Mouse (Mus musculus): ENCODE results near the gene Ptprq. TPM values are rescaled to one million over a fixed set of nuclear protein-coding genes. Genes with fewer than 3 reads are reported as not detected.

Gene Ptprq
- total RNA-seq (2015) (not detected in 2 replicates), total RNA-seq (2017) (not detected in 2 replicates)

DNA sequence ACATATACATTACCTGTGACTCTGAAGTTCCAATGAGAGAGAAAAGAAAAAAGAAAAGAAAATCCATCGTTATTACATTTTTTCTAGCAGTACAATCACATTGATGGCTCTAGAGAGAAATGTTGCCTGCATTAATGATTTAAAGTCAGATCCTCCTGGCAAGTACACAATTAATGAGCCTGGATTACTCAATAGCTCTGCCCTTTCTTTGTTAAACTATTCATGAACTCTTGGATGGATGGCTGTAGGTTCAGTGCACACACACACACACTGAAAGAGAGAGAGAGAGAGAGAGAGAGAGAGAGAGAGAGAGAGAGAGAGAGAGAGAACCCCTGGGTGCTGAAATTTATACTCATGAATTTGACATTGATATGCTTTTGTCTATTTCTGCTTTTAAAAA, at the start of gene Ptprq:
Gene Ptprq, minus strand, starts transcription at position 246 of the 400 bp plus-strand sequence.
- ATAC-seq (replicated peaks; ENCODE audit: poor library complexity): no peak

DNA sequence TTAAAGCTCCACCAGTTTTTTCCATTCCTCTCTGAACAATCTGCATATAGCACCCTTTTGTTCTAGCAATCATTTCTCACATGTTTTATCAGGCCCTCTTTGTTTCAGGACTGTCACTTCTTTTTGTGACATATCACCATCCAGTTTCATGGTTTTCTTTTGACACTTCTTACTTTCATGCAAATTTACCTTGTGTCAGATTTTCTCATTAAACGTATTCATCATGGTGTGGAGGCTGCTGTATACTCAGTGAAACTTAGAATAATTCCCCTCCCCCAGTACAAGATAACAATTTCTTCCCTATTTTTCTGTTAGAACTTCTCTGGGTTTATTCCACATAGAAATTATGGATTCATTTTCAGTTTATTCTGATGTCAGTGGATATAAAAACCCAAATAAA, 39.8 kb upstream of the Ptprq start:
- ATAC-seq (replicated peaks; ENCODE audit: poor library complexity): no peak

GRCm38 (mm10) chr10:107753471-107753870, 33.6 kb upstream of the Ptprq start:
- peak; percentile 37; the same call in 1 of the 2 replicates for ATAC-seq (replicated peaks; ENCODE audit: poor library complexity)

DNA sequence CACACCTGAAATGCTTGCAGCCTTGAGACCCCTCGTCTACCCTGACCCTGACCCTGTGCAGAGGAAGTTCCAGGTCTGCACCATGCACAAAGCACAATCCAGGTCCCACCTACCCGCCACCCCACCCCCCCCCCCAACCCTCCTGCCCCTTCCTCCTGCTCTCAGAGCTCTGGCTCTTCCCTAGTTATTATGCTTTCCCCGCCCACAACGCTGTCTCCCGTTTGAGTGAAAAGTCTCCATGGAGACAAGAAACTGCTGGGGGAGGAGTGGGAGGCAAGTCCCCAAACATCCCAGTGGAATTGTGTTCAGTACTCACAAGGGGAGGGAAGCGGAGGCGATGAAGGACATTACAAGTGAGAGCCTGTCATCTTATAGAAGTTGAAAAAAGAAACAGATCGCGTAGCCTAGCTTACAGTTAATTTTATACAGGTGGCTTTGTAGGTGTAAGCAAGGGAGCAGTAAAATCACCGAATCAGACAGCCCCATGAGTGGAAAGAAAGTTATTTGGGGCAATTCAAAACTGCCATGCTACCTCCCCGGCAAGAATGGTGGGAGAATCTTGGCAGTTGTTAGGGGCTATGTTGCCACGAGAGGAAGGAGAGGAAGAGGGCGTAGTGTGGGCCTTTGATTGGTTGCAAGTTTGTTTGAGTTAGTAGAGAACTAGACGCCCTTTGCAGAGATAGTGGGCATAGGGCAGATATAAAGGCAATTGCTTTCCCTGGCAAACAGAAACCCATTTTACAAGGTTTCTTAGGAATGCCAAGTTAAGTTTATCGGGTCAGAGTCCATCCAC, 32.7 kb upstream of the Ptprq start:
- no peak for ATAC-seq (replicated peaks; ENCODE audit: poor library complexity)

DNA sequence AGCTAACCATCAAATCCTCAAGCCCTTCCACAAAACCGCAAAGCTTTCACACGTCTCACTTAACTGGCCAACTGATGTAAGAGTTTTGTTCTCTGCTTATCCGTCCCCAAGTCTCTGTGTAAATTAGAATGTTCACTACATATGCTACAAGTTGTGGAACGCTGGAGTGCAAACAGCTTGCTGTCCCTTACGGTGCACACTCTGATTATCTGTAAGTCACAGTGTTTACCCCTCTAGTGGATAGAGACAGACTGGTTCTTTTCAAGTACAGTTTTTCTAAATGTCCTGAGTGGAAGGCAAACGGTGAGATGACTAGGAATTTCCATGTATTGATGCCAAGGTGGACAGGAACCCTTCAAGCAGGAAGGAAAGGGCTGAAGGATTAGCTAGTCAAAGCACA, 32.1 kb upstream of the Ptprq start:
- ATAC-seq (replicated peaks; ENCODE audit: poor library complexity): no peak

GRCm38 (mm10) chr10:107747566-107747965, 27.7 kb upstream of the Ptprq start:
- peak; percentile 76 for ATAC-seq (replicated peaks; ENCODE audit: poor library complexity)

DNA sequence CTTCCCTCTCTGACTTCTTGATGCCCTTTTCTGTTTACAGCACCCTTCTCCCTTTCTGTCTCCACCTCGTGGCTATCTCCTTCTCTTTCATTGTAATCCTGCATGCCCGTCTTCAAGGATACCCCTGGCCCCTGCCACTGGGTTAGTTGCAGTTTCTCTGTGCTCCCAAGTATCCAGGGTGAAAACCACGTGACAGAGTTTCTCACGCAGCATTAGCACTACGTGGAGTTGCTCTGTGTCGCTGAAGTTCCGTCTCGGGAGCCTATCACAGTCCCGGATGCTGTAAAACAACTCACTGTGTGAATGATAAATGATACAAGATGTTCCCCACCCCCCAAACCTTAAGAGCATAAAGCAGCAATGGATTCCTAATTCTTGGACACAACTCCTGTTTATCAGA, 26.9 kb upstream of the Ptprq start:
- ATAC-seq (replicated peaks; ENCODE audit: poor library complexity): no peak

DNA sequence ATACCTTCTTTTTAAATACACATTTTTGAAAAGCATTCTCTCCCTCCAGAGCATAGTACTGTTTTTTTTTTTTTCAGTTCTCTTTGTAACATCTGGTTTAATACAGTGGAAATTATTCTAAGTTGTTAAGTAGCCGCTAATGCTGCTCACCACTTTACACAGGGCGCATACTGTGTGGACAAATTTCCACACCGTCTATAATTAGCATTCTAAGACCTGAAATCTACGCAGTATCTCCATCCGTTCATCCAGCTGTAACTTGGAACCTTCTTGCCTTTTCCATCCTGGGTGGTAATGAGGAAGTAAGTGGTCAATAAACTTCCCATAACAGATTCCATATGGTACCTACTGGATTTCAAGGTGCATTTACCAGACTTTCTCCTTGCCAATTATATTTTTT, 20.0 kb upstream of the Ptprq start:
- no peak for ATAC-seq (replicated peaks; ENCODE audit: poor library complexity)

GRCm38 (mm10) chr10:107737743-107738142, 17.9 kb upstream of the Ptprq start:
- ATAC-seq (replicated peaks; ENCODE audit: poor library complexity): no peak

GRCm38 (mm10) chr10:107735448-107735847, 15.6 kb upstream of the Ptprq start:
- no peak for ATAC-seq (replicated peaks; ENCODE audit: poor library complexity)

- no peak for ATAC-seq (replicated peaks; ENCODE audit: poor library complexity)
Observed at GRCm38 (mm10) chr10:107734327-107734726, 14.5 kb upstream of the Ptprq start.

GRCm38 (mm10) chr10:107725631-107726030, 5.8 kb upstream of the Ptprq start:
- no peak for ATAC-seq (replicated peaks; ENCODE audit: poor library complexity)

DNA sequence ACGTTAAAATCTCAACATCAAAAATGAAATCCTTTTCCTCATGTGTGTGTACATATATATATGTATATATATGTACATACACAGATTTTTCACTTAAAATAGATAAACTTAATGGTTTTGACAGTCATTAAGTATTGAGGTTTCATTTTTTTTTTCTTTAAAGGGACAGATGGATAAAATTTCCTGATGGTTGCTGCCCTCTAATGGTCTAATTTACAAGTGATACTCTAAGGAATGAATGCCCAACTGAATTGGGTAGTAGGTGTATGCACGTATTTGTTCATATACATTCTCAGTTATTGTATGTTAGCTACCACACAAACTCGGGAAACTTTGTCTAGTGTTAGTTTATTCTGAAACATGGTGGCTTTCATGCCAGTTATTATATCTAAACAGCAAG, 15.4 kb downstream of the Ptprq start:
- peak; percentile 61 for ATAC-seq (replicated peaks; ENCODE audit: poor library complexity)

GRCm38 (mm10) chr10:107700944-107701343, 18.9 kb downstream of the Ptprq start:
- no peak for ATAC-seq (replicated peaks; ENCODE audit: poor library complexity)

DNA sequence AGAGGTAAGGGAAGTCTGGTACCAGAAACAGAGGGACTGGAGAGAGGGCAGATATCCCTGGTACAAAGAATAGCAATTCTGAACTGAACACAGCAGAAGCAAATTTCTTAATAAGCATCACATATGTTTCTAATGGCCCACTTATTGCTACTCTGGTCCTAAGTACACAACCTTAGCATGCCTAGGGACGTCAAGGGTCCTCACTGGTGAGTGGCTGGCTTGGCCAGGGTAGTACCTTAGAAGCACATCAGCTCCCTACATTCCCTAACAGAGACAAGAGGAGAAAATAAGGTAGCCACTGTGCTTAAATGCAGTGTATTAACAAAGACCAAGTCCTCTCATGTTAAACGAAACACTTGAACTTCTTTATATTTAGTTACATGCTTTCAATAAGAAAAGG, 21.1 kb downstream of the Ptprq start:
- no peak for ATAC-seq (replicated peaks; ENCODE audit: poor library complexity)

GRCm38 (mm10) chr10:107697177-107697576, 22.7 kb downstream of the Ptprq start:
- peak; percentile 46; the same call in 1 of the 2 replicates for ATAC-seq (replicated peaks; ENCODE audit: poor library complexity)

- ATAC-seq (replicated peaks; ENCODE audit: poor library complexity): no peak
Observed at GRCm38 (mm10) chr10:107687382-107687781, 32.5 kb downstream of the Ptprq start.

DNA sequence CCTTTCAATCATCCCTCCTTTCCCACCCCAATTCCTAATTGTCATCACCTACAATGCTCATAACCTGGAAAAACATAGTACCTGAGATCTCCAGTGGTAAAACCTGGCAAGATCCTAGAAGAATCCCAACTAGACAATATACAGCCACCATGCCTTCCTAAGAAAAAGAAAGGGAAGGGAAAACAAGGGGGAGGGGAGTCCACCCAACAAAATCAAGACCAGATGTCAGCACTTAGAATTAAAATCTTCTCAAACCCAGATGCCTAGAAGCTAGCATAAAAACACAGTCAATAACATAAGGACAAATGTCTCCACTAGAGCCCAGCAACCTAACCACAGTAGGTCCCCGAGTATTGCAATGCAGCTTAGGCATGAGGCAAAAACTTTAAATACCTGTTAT, 43.9 kb downstream of the Ptprq start:
- no peak for ATAC-seq (replicated peaks; ENCODE audit: poor library complexity)

DNA sequence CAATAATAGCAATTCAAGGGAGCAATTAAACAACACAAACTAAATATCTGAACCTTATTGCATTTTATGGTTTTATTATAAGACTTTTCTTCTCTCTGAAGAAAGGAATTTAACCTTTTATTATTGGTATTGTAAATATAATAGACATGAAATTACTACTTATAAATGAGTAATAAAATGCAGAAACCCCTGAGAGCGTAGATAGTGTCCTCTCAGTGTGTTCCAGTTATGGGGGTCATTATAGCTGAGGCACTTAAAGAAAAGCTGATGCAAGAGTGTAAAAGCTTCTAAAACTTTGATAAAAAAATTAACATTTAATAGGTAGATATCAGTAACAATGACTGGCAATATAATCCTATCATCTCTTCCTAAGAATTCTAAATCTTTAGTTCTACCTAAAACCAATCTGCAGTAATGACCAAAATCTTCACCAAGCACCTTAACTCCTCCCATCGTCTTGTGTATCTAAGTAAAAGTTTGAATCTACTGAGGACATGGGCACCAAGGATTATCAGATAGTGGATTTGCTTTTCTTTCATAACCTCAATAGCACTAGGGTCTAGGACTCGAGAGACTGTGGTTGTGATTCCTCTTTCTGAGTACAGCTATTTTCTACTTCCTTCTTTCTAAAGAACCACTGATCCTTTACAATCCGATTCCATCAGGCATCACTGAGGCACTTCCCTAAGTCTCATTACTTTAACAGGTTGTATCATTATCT, 51.3 kb downstream of the Ptprq start:
- ATAC-seq (replicated peaks; ENCODE audit: poor library complexity): no peak

GRCm38 (mm10) chr10:107662372-107663065, 57.3 kb downstream of the Ptprq start:
- no peak for ATAC-seq (replicated peaks; ENCODE audit: poor library complexity)

DNA sequence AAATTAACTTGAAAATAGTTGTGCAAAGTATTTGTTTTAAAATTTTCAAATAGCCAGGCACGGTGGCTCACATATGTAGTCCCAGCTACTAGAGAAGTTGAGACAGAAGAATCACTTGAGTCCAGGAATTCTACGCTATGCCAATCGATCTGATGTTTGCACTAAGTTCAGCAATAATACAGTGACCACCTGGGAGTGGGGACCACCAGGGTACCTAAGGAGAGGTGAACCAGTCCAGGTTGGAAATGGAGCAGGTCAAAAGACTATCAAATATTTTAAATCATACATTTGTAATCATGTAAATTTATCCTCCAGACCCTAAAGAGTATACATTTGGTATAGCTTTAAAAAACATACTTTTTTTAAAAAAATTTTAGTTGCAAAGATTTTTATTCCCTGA, 57.9 kb downstream of the Ptprq start:
- no peak for ATAC-seq (replicated peaks; ENCODE audit: poor library complexity)

DNA sequence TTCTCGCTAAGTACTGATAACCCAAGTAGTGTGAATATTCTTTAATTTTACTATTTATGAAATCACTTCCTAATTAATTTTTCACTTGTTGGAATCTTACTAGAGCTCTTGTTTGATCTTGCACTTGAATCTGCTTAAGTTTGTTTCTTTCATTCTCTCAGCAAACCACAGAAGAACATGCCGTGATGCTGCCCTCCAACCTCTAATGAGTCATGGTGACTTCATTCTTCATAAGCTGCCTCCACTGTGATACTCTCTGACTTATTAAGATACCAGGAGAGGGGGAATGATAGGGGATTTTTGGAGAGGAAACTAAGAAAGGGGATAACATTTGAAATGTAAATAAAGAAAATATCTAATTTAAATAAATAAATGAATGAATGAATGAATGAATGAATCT, 60.7 kb downstream of the Ptprq start:
- ATAC-seq (replicated peaks; ENCODE audit: poor library complexity): no peak

Measured in megakaryocyte progenitor cell, adult 5-6 weeks (primary cell).